Mouse (Mus musculus): Measurements from ENCODE around the gene Casz1. TPM values are rescaled to one million over a fixed set of nuclear protein-coding genes. Genes with fewer than 3 reads are reported as not detected.
A peak's percentile ranks its signal among the peaks of the same experiment; 100 is the strongest.

The Casz1 gene
- polyA plus RNA-seq, 1 experiment from 2014 or later: 7.3 TPM

- Histone ChIP-seq H3K27ac (ENCODE audit: low read length) (peak overlapping the region; percentile 26), H3K4me3 (ENCODE audit: low read length) (peak overlapping the region; percentile 77), H3K9me3 (ENCODE audit: control insufficient read depth, low read length) (no peaks in the 10 kb centered on the region), H3K27me3 (ENCODE audit: control insufficient read depth, insufficient read depth, low read depth, low read length) (peaks cover 20% of the 10 kb centered on the region), H3K4me1 (replicated peaks; ENCODE audit: control insufficient read depth, insufficient read depth, low read length) (peaks cover 5% of the 10 kb centered on the region; the same call in 1 of the 2 replicates), H3K36me3 (ENCODE audit: control insufficient read depth, insufficient read depth, low read length) (no peaks in the 10 kb centered on the region), H3K4me2 (ENCODE audit: low read depth, low read length) (peak overlapping the region; percentile 97), H3K9ac (ENCODE audit: low read length) (peak overlapping the region; percentile 71; the same call in 1 of the 2 replicates)
- ATAC-seq (ENCODE audit: low read depth): peak; percentile 6
- WGBS: 11% methylated on average over 1 of the region's 1 CpGs
Observed at GRCm38 (mm10) chr4:148899927-148900294, 95.7 kb downstream of the Casz1 start.

GRCm38 (mm10) chr4:148900295-148901211 lies 96.3 kb downstream of the Casz1 start:
- Histone ChIP-seq H3K9me3 (ENCODE audit: control insufficient read depth, low read length) (no peaks in the 10 kb centered on the region), H3K9ac (ENCODE audit: low read length) (peak overlapping the region; percentile 71), H3K4me1 (replicated peaks; ENCODE audit: control insufficient read depth, insufficient read depth, low read length) (peaks cover 5% of the 10 kb centered on the region; the same call in 1 of the 2 replicates), H3K27me3 (ENCODE audit: control insufficient read depth, insufficient read depth, low read depth, low read length) (peaks cover 20% of the 10 kb centered on the region), H3K4me2 (ENCODE audit: low read depth, low read length) (peak overlapping the region; percentile 97), H3K4me3 (ENCODE audit: low read length) (peak overlapping the region; percentile 77), H3K27ac (ENCODE audit: low read length) (peak overlapping the region; percentile 26), H3K36me3 (ENCODE audit: control insufficient read depth, insufficient read depth, low read length) (no peaks in the 10 kb centered on the region)
- ATAC-seq (ENCODE audit: low read depth): peak; percentile 92
- WGBS: under 1% methylated on average over 88 of the region's 123 CpGs

GRCm38 (mm10) chr4:148901275-148902052 lies 97.2 kb downstream of the Casz1 start:
- WGBS: 2% methylated on average over 48 of the region's 64 CpGs
- H3K27me3 ChIP-seq (ENCODE audit: control insufficient read depth, insufficient read depth, low read depth, low read length): peaks cover 20% of the 10 kb centered on the region
- no peaks in the 10 kb centered on the region for H3K36me3 ChIP-seq (ENCODE audit: control insufficient read depth, insufficient read depth, low read length)
- H3K4me1 ChIP-seq (replicated peaks; ENCODE audit: control insufficient read depth, insufficient read depth, low read length): peaks cover 5% of the 10 kb centered on the region; the same call in 1 of the 2 replicates
- no peaks in the 10 kb centered on the region for H3K9me3 ChIP-seq (ENCODE audit: control insufficient read depth, low read length)
- ATAC-seq (ENCODE audit: low read depth): peak; percentile 26; the same call in 1 of the 2 replicates
- peak overlapping the region; percentile 71 for H3K9ac ChIP-seq (ENCODE audit: low read length)
- H3K4me2 ChIP-seq (ENCODE audit: low read depth, low read length): peak overlapping the region; percentile 97
- peak overlapping the region; percentile 77 for H3K4me3 ChIP-seq (ENCODE audit: low read length)
- no peak overlapping the region; the same call in 1 of the 2 replicates for H3K27ac ChIP-seq (ENCODE audit: low read length)

GRCm38 (mm10) chr4:148902919-148903727 lies 98.9 kb downstream of the Casz1 start:
- Histone ChIP-seq H3K9me3 (ENCODE audit: control insufficient read depth, low read length) (no peaks in the 10 kb centered on the region), H3K4me3 (ENCODE audit: low read length) (no peak overlapping the region), H3K27me3 (ENCODE audit: control insufficient read depth, insufficient read depth, low read depth, low read length) (peaks cover 17% of the 10 kb centered on the region; the same call in 1 of the 2 replicates), H3K9ac (ENCODE audit: low read length) (no peak overlapping the region), H3K4me2 (ENCODE audit: low read depth, low read length) (no peak overlapping the region), H3K36me3 (ENCODE audit: control insufficient read depth, insufficient read depth, low read length) (no peaks in the 10 kb centered on the region), H3K4me1 (replicated peaks; ENCODE audit: control insufficient read depth, insufficient read depth, low read length) (peaks cover 14% of the 10 kb centered on the region), H3K27ac (ENCODE audit: low read length) (no peak overlapping the region)
- no peak for ATAC-seq (ENCODE audit: low read depth)
- WGBS: 33% methylated on average over 8 of the region's 8 CpGs

- H3K4me1 ChIP-seq (replicated peaks; ENCODE audit: control insufficient read depth, insufficient read depth, low read length): peaks cover 21% of the 10 kb centered on the region
- no peaks in the 10 kb centered on the region for H3K9me3 ChIP-seq (ENCODE audit: control insufficient read depth, low read length)
- H3K4me2 ChIP-seq (ENCODE audit: low read depth, low read length): no peak overlapping the region
- no peaks in the 10 kb centered on the region for H3K36me3 ChIP-seq (ENCODE audit: control insufficient read depth, insufficient read depth, low read length)
- peaks cover 12% of the 10 kb centered on the region; the same call in 1 of the 2 replicates for H3K27me3 ChIP-seq (ENCODE audit: control insufficient read depth, insufficient read depth, low read depth, low read length)
- 92% methylated on average over 7 of the region's 7 CpGs for WGBS
- no peak overlapping the region for H3K4me3 ChIP-seq (ENCODE audit: low read length)
- H3K27ac ChIP-seq (ENCODE audit: low read length): no peak overlapping the region
- H3K9ac ChIP-seq (ENCODE audit: low read length): no peak overlapping the region
- ATAC-seq (ENCODE audit: low read depth): no peak
Observed at GRCm38 (mm10) chr4:148905295-148905694, 101.1 kb downstream of the Casz1 start.

GRCm38 (mm10) chr4:148906806-148907205 lies 102.6 kb downstream of the Casz1 start:
- H3K27ac ChIP-seq (ENCODE audit: low read length): no peak overlapping the region
- no peaks in the 10 kb centered on the region for H3K9me3 ChIP-seq (ENCODE audit: control insufficient read depth, low read length)
- no peak overlapping the region for H3K9ac ChIP-seq (ENCODE audit: low read length)
- peaks cover 11% of the 10 kb centered on the region; the same call in 1 of the 2 replicates for H3K27me3 ChIP-seq (ENCODE audit: control insufficient read depth, insufficient read depth, low read depth, low read length)
- ATAC-seq (ENCODE audit: low read depth): no peak
- H3K4me1 ChIP-seq (replicated peaks; ENCODE audit: control insufficient read depth, insufficient read depth, low read length): peaks cover 24% of the 10 kb centered on the region
- 79% methylated on average over 10 of the region's 10 CpGs for WGBS
- H3K36me3 ChIP-seq (ENCODE audit: control insufficient read depth, insufficient read depth, low read length): no peaks in the 10 kb centered on the region
- no peak overlapping the region for H3K4me2 ChIP-seq (ENCODE audit: low read depth, low read length)
- H3K4me3 ChIP-seq (ENCODE audit: low read length): no peak overlapping the region

GRCm38 (mm10) chr4:148908214-148908681 lies 104.0 kb downstream of the Casz1 start:
- Histone ChIP-seq H3K27me3 (ENCODE audit: control insufficient read depth, insufficient read depth, low read depth, low read length) (no peaks in the 10 kb centered on the region), H3K9ac (ENCODE audit: low read length) (no peak overlapping the region), H3K4me3 (ENCODE audit: low read length) (no peak overlapping the region), H3K27ac (ENCODE audit: low read length) (peak overlapping the region; percentile 47; the same call in 1 of the 2 replicates), H3K4me1 (replicated peaks; ENCODE audit: control insufficient read depth, insufficient read depth, low read length) (peaks cover 23% of the 10 kb centered on the region), H3K4me2 (ENCODE audit: low read depth, low read length) (no peak overlapping the region), H3K36me3 (ENCODE audit: control insufficient read depth, insufficient read depth, low read length) (no peaks in the 10 kb centered on the region), H3K9me3 (ENCODE audit: control insufficient read depth, low read length) (no peaks in the 10 kb centered on the region)
- 39% methylated on average over 11 of the region's 11 CpGs for WGBS
- ATAC-seq (ENCODE audit: low read depth): no peak

GRCm38 (mm10) chr4:148908760-148909510 lies 104.7 kb downstream of the Casz1 start:
- no peaks in the 10 kb centered on the region for H3K9me3 ChIP-seq (ENCODE audit: control insufficient read depth, low read length)
- WGBS: 63% methylated on average over 15 of the region's 15 CpGs
- H3K27ac ChIP-seq (ENCODE audit: low read length): peak overlapping the region; percentile 47; the same call in 1 of the 2 replicates
- no peaks in the 10 kb centered on the region for H3K27me3 ChIP-seq (ENCODE audit: control insufficient read depth, insufficient read depth, low read depth, low read length)
- H3K36me3 ChIP-seq (ENCODE audit: control insufficient read depth, insufficient read depth, low read length): no peaks in the 10 kb centered on the region
- H3K4me3 ChIP-seq (ENCODE audit: low read length): no peak overlapping the region
- H3K4me2 ChIP-seq (ENCODE audit: low read depth, low read length): no peak overlapping the region
- H3K9ac ChIP-seq (ENCODE audit: low read length): no peak overlapping the region
- ATAC-seq (ENCODE audit: low read depth): peak; percentile 23; the same call in 1 of the 2 replicates
- peaks cover 25% of the 10 kb centered on the region for H3K4me1 ChIP-seq (replicated peaks; ENCODE audit: control insufficient read depth, insufficient read depth, low read length)

All from lung, embryonic 16.5 days (tissue).